Mouse (Mus musculus) mouse embryonic stem cell (cell line): Measurements from ENCODE around the gene Popdc3.
"Not testable (repeated sequence)": the region's sequence is repeated elsewhere in the genome, so short reads cannot be mapped to it uniquely, and the experiment has no call there.

Experiments
- in situ Hi-C, 2 experiments: fragments of 300-500 bp; cut with MboI; formaldehyde crosslinking; loops; 1 replicate in 1 of 2; 3 replicates in 1 of 2; pipeline ENCODE4 v1.14.3; 2019 to 2020; ENCODE audit warnings: low sequenced_read_pairs in 2 of 2, low pct_unique_long_range_greater_than_20kb in 1 of 2, mixed read lengths in 1 of 2; ENCODE audit not compliant: unreplicated experiment in 1 of 2

Popdc3 gene

GRCm38 (mm10) chr10:45193330-45194310 is 15.7 kb downstream of the Popdc3 start:
- in situ Hi-C loops = no loop called here

- in situ Hi-C loops = no loop called here
Measured at GRCm38 (mm10) chr10:45194531-45194930, 16.6 kb downstream of the Popdc3 start.

GRCm38 (mm10) chr10:45204582-45204981 is 26.7 kb downstream of the Popdc3 start:
- in situ Hi-C loops = no loop called here

GRCm38 (mm10) chr10:45210201-45210600 is 32.3 kb downstream of the Popdc3 start:
- in situ Hi-C loops = no loop called here

GRCm38 (mm10) chr10:45216676-45217075 is 38.8 kb downstream of the Popdc3 start:
- in situ Hi-C loops = no loop called here

- in situ Hi-C loops = no loop called here
Measured at GRCm38 (mm10) chr10:45229954-45230353, 52.1 kb downstream of the Popdc3 start.

GRCm38 (mm10) chr10:45233351-45233750 is 55.5 kb downstream of the Popdc3 start:
- in situ Hi-C loops = no loop called here

GRCm38 (mm10) chr10:45236304-45236703 is 58.4 kb downstream of the Popdc3 start:
- in situ Hi-C loops = no loop called here

- in situ Hi-C loops = no loop called here
Measured at GRCm38 (mm10) chr10:45237492-45237891, 59.6 kb downstream of the Popdc3 start.

GRCm38 (mm10) chr10:45260477-45260876 is 82.6 kb downstream of the Popdc3 start:
- in situ Hi-C loops = no loop called here

- in situ Hi-C loops = no loop called here
Measured at GRCm38 (mm10) chr10:45262126-45262525, 84.2 kb downstream of the Popdc3 start.

GRCm38 (mm10) chr10:45276499-45276898 is 98.6 kb downstream of the Popdc3 start:
- in situ Hi-C loops = no loop called here

GRCm38 (mm10) chr10:45276995-45277394 is 99.1 kb downstream of the Popdc3 start:
- in situ Hi-C loops = no loop called here

GRCm38 (mm10) chr10:45285651-45286050 is 107.8 kb downstream of the Popdc3 start:
- in situ Hi-C loops = no loop called here

GRCm38 (mm10) chr10:45288351-45288750 is 110.5 kb downstream of the Popdc3 start:
- in situ Hi-C loops = no loop called here

- in situ Hi-C loops = no loop called here
Measured at GRCm38 (mm10) chr10:45289218-45290105, 111.6 kb downstream of the Popdc3 start.

- in situ Hi-C loops = no loop called here
Measured at GRCm38 (mm10) chr10:45290618-45291017, 112.7 kb downstream of the Popdc3 start.

- in situ Hi-C loops = not testable (repeated sequence)
Measured at GRCm38 (mm10) chr10:45292159-45292558, 114.3 kb downstream of the Popdc3 start.

- in situ Hi-C loops = no loop called here
Measured at GRCm38 (mm10) chr10:45295093-45295492, 117.2 kb downstream of the Popdc3 start.
